Mouse (Mus musculus) MEL (cell line): Measurements from ENCODE around the gene Cobll1. TPM values are rescaled to one million over a fixed set of nuclear protein-coding genes. Genes with fewer than 3 reads are reported as not detected.

Experiments
- DNase-seq: peaks from one replicate; pipeline ENCODE4 v3.0.0; 2011; ENCODE audit warnings: low read depth, low spot score
- H3K27ac ChIP-seq: 2 replicates; pipeline ENCODE4 v1.5.1; 2012; ENCODE audit warnings: low read depth, mild to moderate bottlenecking, control low read depth, low read length, moderate library complexity; ENCODE audit not compliant: control insufficient read depth
- H3K27me3 ChIP-seq, 2 experiments: fragments of 150-350 bp in 1 of 2; sonication (generic) in 1 of 2; 2 replicates each; pipeline ENCODE4 v1.6.1; 2012; ENCODE audit warnings: low read length in 2 of 2, mild to moderate bottlenecking in 2 of 2, improper control_type of control experiment in 1 of 2, moderate library complexity in 1 of 2; ENCODE audit not compliant: insufficient read depth in 2 of 2, control insufficient read depth in 1 of 2
- H3K36me3 ChIP-seq, 2 experiments: 2 replicates each; pipeline ENCODE4 v1.6.1; 2012 to 2014; ENCODE audit warnings: low read length in 2 of 2, improper control_type of control experiment in 1 of 2, inconsistent platforms in 1 of 2, mild to moderate bottlenecking in 1 of 2; ENCODE audit not compliant: insufficient read depth in 2 of 2, control insufficient read depth in 1 of 2
- H3K4me1 ChIP-seq, 2 experiments: fragments of 150-350 bp in 1 of 2; sonication (generic) in 1 of 2; 2 replicates each; pipeline ENCODE4 v1.6.1; 2012; ENCODE audit warnings: low read length in 2 of 2, improper control_type of control experiment in 1 of 2, mild to moderate bottlenecking in 1 of 2; ENCODE audit not compliant: insufficient read depth in 2 of 2, control insufficient read depth in 1 of 2
- H3K4me3 ChIP-seq, 2 experiments: fragments of 150-350 bp in 1 of 2; sonication (generic) in 1 of 2; 2 replicates each; pipeline ENCODE4 v1.5.1; 2012; ENCODE audit warnings: low read depth in 2 of 2, low read length in 2 of 2, mild to moderate bottlenecking in 2 of 2, moderate library complexity in 2 of 2, control low read depth in 1 of 2, improper control_type of control experiment in 1 of 2; ENCODE audit not compliant: control insufficient read depth in 1 of 2, insufficient read depth in 1 of 2
- H3K79me2 ChIP-seq: 2 replicates; pipeline ENCODE4 v1.6.1; 2012; ENCODE audit warnings: mild to moderate bottlenecking, low read length, moderate library complexity; ENCODE audit not compliant: control insufficient read depth, poor library complexity, insufficient read depth
- H3K9ac ChIP-seq: 2 replicates; pipeline ENCODE4 v1.6.1; 2012; ENCODE audit warnings: low read depth, mild to moderate bottlenecking, control low read depth, low read length, moderate library complexity; ENCODE audit not compliant: control insufficient read depth, poor library complexity, severe bottlenecking
- H3K9me3 ChIP-seq: fragments of 150-350 bp; sonication (generic); replicated peaks from 2 replicates; pipeline ENCODE4 v1.6.1; 2012; ENCODE audit warnings: mild to moderate bottlenecking, low read length, improper control_type of control experiment, moderate library complexity; ENCODE audit not compliant: insufficient read depth
- BHLHE40 ChIP-seq: IDR thresholded peaks from 2 replicates; pipeline ENCODE4 v1.6.1; 2012; ENCODE audit warnings: low read depth, mild to moderate bottlenecking, inconsistent platforms, low read length, improper control_type of control experiment, borderline replicate concordance
- CHD2 ChIP-seq: IDR thresholded peaks from 2 replicates; pipeline ENCODE4 v1.6.1; 2011; ENCODE audit warnings: low read length, improper control_type of control experiment
- CTCF ChIP-seq, 3 experiments: IDR thresholded peaks in 2 of 3; conservative IDR thresholded peaks in 1 of 3; 2 replicates each; pipeline ENCODE4 v1.5.1; 2011 to 2012; ENCODE audit warnings: low read length in 3 of 3, low read depth in 2 of 3, mild to moderate bottlenecking in 2 of 3, improper control_type of control experiment in 1 of 3, inconsistent platforms in 1 of 3, mixed read lengths in 1 of 3, moderate library complexity in 1 of 3; ENCODE audit not compliant: control insufficient read depth in 1 of 3, insufficient read depth in 1 of 3, poor library complexity in 1 of 3, severe bottlenecking in 1 of 3
- E2F4 ChIP-seq: IDR thresholded peaks from 2 replicates; pipeline ENCODE4 v1.6.1; 2011; ENCODE audit warnings: low read depth, low read length, improper control_type of control experiment, borderline replicate concordance
- ELF1 ChIP-seq: IDR thresholded peaks from 2 replicates; pipeline ENCODE4 v1.6.1; 2014; ENCODE audit warnings: low read depth, mild to moderate bottlenecking, inconsistent platforms, low read length, improper control_type of control experiment, moderate library complexity
- EP300 ChIP-seq, 2 experiments: IDR thresholded peaks; 2 replicates each; pipeline ENCODE4 v1.6.1; 2011; ENCODE audit warnings: improper control_type of control experiment in 2 of 2, low read length in 2 of 2, low read depth in 1 of 2, mild to moderate bottlenecking in 1 of 2
- ETS1 ChIP-seq: IDR thresholded peaks from 2 replicates; pipeline ENCODE4 v1.6.1; 2012; ENCODE audit warnings: low read depth, mild to moderate bottlenecking, inconsistent platforms, low read length, improper control_type of control experiment, moderate library complexity
- HCFC1 ChIP-seq: IDR thresholded peaks from 2 replicates; pipeline ENCODE4 v1.6.1; 2012; ENCODE audit warnings: low read depth, mild to moderate bottlenecking, inconsistent platforms, low read length, improper control_type of control experiment, moderate library complexity
- JUND ChIP-seq: IDR thresholded peaks from 2 replicates; pipeline ENCODE4 v1.6.1; 2011; ENCODE audit warnings: low read depth, mild to moderate bottlenecking, improper control_type of control experiment, low read length
- KAT2A ChIP-seq: conservative IDR thresholded peaks from 2 replicates; pipeline ENCODE4 v1.6.1; 2012; ENCODE audit warnings: low read depth, low read length, improper control_type of control experiment, inconsistent platforms
- MAX ChIP-seq: IDR thresholded peaks from 2 replicates; pipeline ENCODE4 v1.6.1; 2011; ENCODE audit warnings: low read length, improper control_type of control experiment
- MEF2A ChIP-seq: IDR thresholded peaks from 2 replicates; pipeline ENCODE4 v1.6.1; 2014; ENCODE audit warnings: low read depth, mild to moderate bottlenecking, inconsistent platforms, low read length, improper control_type of control experiment; ENCODE audit not compliant: poor library complexity, insufficient replicate concordance, severe bottlenecking; ENCODE audit errors: extremely low read depth
- MXI1 ChIP-seq: IDR thresholded peaks from 2 replicates; pipeline ENCODE4 v1.6.1; 2011; ENCODE audit warnings: mild to moderate bottlenecking, low read depth, low read length, improper control_type of control experiment
- POLR2AphosphoS2 ChIP-seq: IDR thresholded peaks from 2 replicates; pipeline ENCODE4 v1.6.1; 2011; ENCODE audit warnings: low read length, improper control_type of control experiment
- POLR2AphosphoS5 ChIP-seq: IDR thresholded peaks from 2 replicates; pipeline ENCODE4 v1.6.1; 2012; ENCODE audit warnings: low read depth, borderline replicate concordance, mild to moderate bottlenecking, inconsistent platforms, low read length, moderate library complexity, mixed read lengths
- RAD21 ChIP-seq: IDR thresholded peaks from 2 replicates; pipeline ENCODE4 v1.6.1; 2011; ENCODE audit warnings: mild to moderate bottlenecking, low read depth, low read length, improper control_type of control experiment
- RCOR1 ChIP-seq: IDR thresholded peaks from 2 replicates; pipeline ENCODE4 v1.6.1; 2012; ENCODE audit warnings: low read depth, mild to moderate bottlenecking, inconsistent platforms, low read length, improper control_type of control experiment
- SIN3A ChIP-seq: IDR thresholded peaks from 2 replicates; pipeline ENCODE4 v1.6.1; 2012; ENCODE audit warnings: low read length, improper control_type of control experiment, inconsistent platforms
- TAL1 ChIP-seq: IDR thresholded peaks from 2 replicates; pipeline ENCODE4 v1.6.1; 2012; ENCODE audit warnings: mild to moderate bottlenecking, inconsistent platforms, low read length, moderate library complexity, mixed read lengths
- TBP ChIP-seq: IDR thresholded peaks from 2 replicates; pipeline ENCODE4 v1.8.0; 2011; ENCODE audit warnings: low read depth, low read length, improper control_type of control experiment
- UBTF ChIP-seq: IDR thresholded peaks from 2 replicates; pipeline ENCODE4 v1.6.1; 2012; ENCODE audit warnings: low read depth, mild to moderate bottlenecking, inconsistent platforms, low read length, improper control_type of control experiment, moderate library complexity, borderline replicate concordance; ENCODE audit not compliant: insufficient read depth
- USF1 ChIP-seq: IDR thresholded peaks from 2 replicates; pipeline ENCODE4 v1.6.1; 2014; ENCODE audit warnings: low read depth, mild to moderate bottlenecking, inconsistent platforms, low read length, improper control_type of control experiment, moderate library complexity
- ZC3H11A ChIP-seq: IDR thresholded peaks from 2 replicates; pipeline ENCODE4 v1.6.1; 2012; ENCODE audit warnings: low read depth, mild to moderate bottlenecking, inconsistent platforms, low read length, improper control_type of control experiment
- ZKSCAN1 ChIP-seq: IDR thresholded peaks from 2 replicates; pipeline ENCODE4 v1.6.1; 2012; ENCODE audit warnings: low read depth, mild to moderate bottlenecking, inconsistent platforms, low read length, improper control_type of control experiment, moderate library complexity
- ZMIZ1 ChIP-seq: IDR thresholded peaks from 2 replicates; pipeline ENCODE4 v1.6.1; 2012; ENCODE audit warnings: low read depth, mild to moderate bottlenecking, inconsistent platforms, low read length, improper control_type of control experiment, moderate library complexity
- ZNF384 ChIP-seq: IDR thresholded peaks from 2 replicates; pipeline ENCODE4 v1.6.1; 2012; ENCODE audit warnings: low read depth, mild to moderate bottlenecking, inconsistent platforms, low read length, improper control_type of control experiment
- polyA plus RNA-seq, 2 experiments: library from polyadenylated mRNA; stranded (reverse) in 1 of 2; unstranded in 1 of 2; fragments of >175 nt in 1 of 2; fragments of >200 nt in 1 of 2; gene quantifications; 2 replicates each; pipeline versions ENCODE4 v1.2.1 to v1.2.4; 2012; ENCODE audit warnings: low replicate concordance in 2 of 2, low read depth in 1 of 2; ENCODE audit not compliant: insufficient read length in 2 of 2, insufficient read depth in 1 of 2, missing spikeins in 1 of 2
- total RNA-seq: library from RNA; depleted of rRNA; stranded (reverse); fragments of 300-350 nt; gene quantifications from 2 replicates; pipeline ENCODE4 v1.2.3, GENCODE M21; 2012

Cobll1 gene
- total and polyA plus RNA-seq, 3 experiments: not detected

DNA sequence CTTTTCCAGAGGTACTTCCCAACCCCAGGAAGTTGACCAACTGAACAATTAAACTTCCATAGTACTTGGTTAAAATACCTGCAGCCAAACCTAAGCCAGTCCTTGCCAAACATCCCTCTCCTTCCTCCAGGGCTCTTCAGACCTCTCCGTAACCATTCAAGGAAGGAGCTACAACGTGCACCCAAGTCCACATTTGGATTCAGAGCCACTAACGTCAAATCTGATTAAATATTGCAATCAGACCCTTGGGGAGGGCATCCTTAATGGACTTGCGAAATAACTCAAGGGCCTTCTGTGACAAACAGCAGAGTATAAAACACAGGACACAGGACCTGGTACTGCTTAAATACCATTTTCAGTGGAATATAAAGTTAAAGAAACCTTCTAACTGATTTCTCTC, 126.0 kb downstream of the Cobll1 start:
- H3K4me3 ChIP-seq: no peak overlapping the region
- DNase-seq: no peak
- no peak for TF ChIP-seq ETS1
- TF ChIP-seq CTCF (IDR thresholded peaks at IDR 0.05 in 2 of 3, conservative IDR thresholded peaks at IDR 0.05 in 1 of 3; ENCODE audit: control insufficient read depth in 1 of 3, insufficient read depth in 1 of 3, low read depth in 2 of 3, low read length in 3 of 3, poor library complexity in 1 of 3, severe bottlenecking in 1 of 3): no peak
- TF ChIP-seq MAX: no peak
- no peak for TF ChIP-seq ZNF384
- TF ChIP-seq KAT2A: no peak
- TF ChIP-seq ZMIZ1: no peak
- no peak for TF ChIP-seq JUND
- TF ChIP-seq RAD21: no peak
- no peak for TF ChIP-seq POLR2AphosphoS5
- TF ChIP-seq TAL1: no peak
- no peak for TF ChIP-seq ZKSCAN1
- TF ChIP-seq E2F4: no peak
- no peak for TF ChIP-seq SIN3A
- TF ChIP-seq USF1: no peak
- TF ChIP-seq RCOR1: no peak
- no peak for TF ChIP-seq EP300 (IDR thresholded peaks at IDR 0.05; ENCODE audit: low read depth in 1 of 2, low read length in 2 of 2)
- TF ChIP-seq ELF1: no peak
- no peak for TF ChIP-seq ZC3H11A
- TF ChIP-seq MXI1: no peak
- TF ChIP-seq UBTF: no peak
- TF ChIP-seq, all 39 proteins: peak for 0
- Histone ChIP-seq H3K9me3 (no peaks in the 10 kb centered on the region), H3K79me2 (no peaks in the 10 kb centered on the region), H3K27ac (no peak overlapping the region), H3K4me1 (no peaks in the 10 kb centered on the region), H3K27me3 (no peaks in the 10 kb centered on the region; a peak in 1 of 4 replicates), H3K9ac (no peak overlapping the region), H3K36me3 (no peaks in the 10 kb centered on the region)

DNA sequence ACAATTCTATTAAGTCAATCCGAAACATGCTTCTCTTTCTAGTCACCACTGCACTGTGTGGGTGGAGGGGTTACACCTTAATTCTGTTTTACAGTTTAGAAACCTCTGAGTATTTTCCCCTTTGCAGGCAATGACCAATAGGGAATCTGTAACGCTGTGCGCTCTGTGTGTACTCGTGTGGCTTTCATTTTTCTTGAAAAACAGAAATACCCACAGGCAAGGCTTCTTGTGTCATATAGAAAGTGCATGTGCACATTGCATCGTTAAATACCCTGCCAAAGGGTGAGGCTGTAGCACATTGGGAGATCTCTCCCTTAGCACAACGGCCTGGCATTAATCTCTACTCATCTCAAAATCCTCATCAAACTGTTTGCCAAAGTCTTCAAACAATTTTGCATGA, 134.6 kb downstream of the Cobll1 start:
- Histone ChIP-seq H3K9me3 (no peaks in the 10 kb centered on the region), H3K4me1 (no peaks in the 10 kb centered on the region), H3K27me3 (no peaks in the 10 kb centered on the region), H3K4me3 (no peak overlapping the region), H3K27ac (no peak overlapping the region)
- no peak for DNase-seq
- TF ChIP-seq MEF2A (no peak), TBP (no peak), RCOR1 (no peak), POLR2AphosphoS2 (no peak), ZNF384 (no peak), BHLHE40 (no peak), CHD2 (no peak), HCFC1 (no peak), RAD21 (no peak), ELF1 (no peak), JUND (no peak)
- TF ChIP-seq, all 39 proteins: peak for 0
- Histone ChIP-seq H3K9ac (no peak overlapping the region), H3K36me3 (no peaks in the 10 kb centered on the region), H3K79me2 (no peaks in the 10 kb centered on the region)
